Mouse (Mus musculus): Measurements from ENCODE around the gene Ets1.

- no peak for TF ChIP-seq POLR2A (IDR thresholded peaks at IDR 0.05; ENCODE audit: insufficient read depth, low read length)
- TF ChIP-seq CTCF (IDR thresholded peaks at IDR 0.05; ENCODE audit: low read depth, low read length): no peak
These were observed 89.9 kb downstream of the Ets1 start for GRCm38 (mm10) chr9:32725902-32726301.

All from ES-Bruce4 (cell line).